Mouse (Mus musculus): ENCODE measurements at regions not wholly inside any gene's neighbourhood (a gene's known extent, or its start where the extent isn't known, plus 50 kb on each side); places are given as distances from the start of the nearest gene placed in this dataset.

- 62% methylated on average over 3 of the region's 3 CpGs for WGBS
- Histone ChIP-seq H3K4me1 (ENCODE audit: control insufficient read depth, insufficient read depth, low read length) (no peaks in the 10 kb centered on the region), H3K4me2 (ENCODE audit: low read depth, low read length) (no peak overlapping the region), H3K27me3 (ENCODE audit: control insufficient read depth, insufficient read depth, low read length) (no peaks in the 10 kb centered on the region), H3K4me3 (ENCODE audit: low read depth, low read length) (no peak overlapping the region), H3K36me3 (ENCODE audit: control insufficient read depth, insufficient read depth, low read length) (no peaks in the 10 kb centered on the region), H3K9me3 (ENCODE audit: control insufficient read depth, low read length) (no peaks in the 10 kb centered on the region), H3K27ac (ENCODE audit: low read depth, low read length) (no peak overlapping the region), H3K9ac (replicated peaks; ENCODE audit: low read depth, low read length) (no peak overlapping the region)
- ATAC-seq (ENCODE audit: low read depth), result no peak
Observed at GRCm38 (mm10) chr2:134275881-134276280, 278.3 kb downstream of the Hao1 start.

- 47% methylated on average over 2 of the region's 2 CpGs for WGBS
- H3K27me3 ChIP-seq (ENCODE audit: control insufficient read depth, insufficient read depth, low read length), result no peaks in the 10 kb centered on the region
Observed at GRCm38 (mm10) chr2:134268466-134268865, 285.7 kb downstream of the Hao1 start.

More at GRCm38 (mm10) chr2:134268466-134268865, 285.7 kb downstream of the Hao1 start:
- H3K4me1 ChIP-seq (ENCODE audit: control insufficient read depth, insufficient read depth, low read length), result no peaks in the 10 kb centered on the region
- no peak overlapping the region for H3K27ac ChIP-seq (ENCODE audit: low read depth, low read length)
- H3K9me3 ChIP-seq (ENCODE audit: control insufficient read depth, low read length), result no peaks in the 10 kb centered on the region
- ATAC-seq (ENCODE audit: low read depth), result no peak
- no peaks in the 10 kb centered on the region for H3K36me3 ChIP-seq (ENCODE audit: control insufficient read depth, insufficient read depth, low read length)
- no peak overlapping the region for H3K9ac ChIP-seq (replicated peaks; ENCODE audit: low read depth, low read length)
- no peak overlapping the region for H3K4me3 ChIP-seq (ENCODE audit: low read depth, low read length)
- H3K4me2 ChIP-seq (ENCODE audit: low read depth, low read length), result no peak overlapping the region
